Mouse (Mus musculus) testis, adult 2 months (tissue): Measurements from ENCODE around the gene Usp12.

Source experiments
- CTCF ChIP-seq: fragments of 200-500 bp; IDR thresholded peaks from 2 replicates; pipeline ENCODE4 v1.5.1; 2012; ENCODE audit warnings: low read depth, mild to moderate bottlenecking, inconsistent platforms, low read length, moderate library complexity; ENCODE audit not compliant: control insufficient read depth, insufficient read depth, insufficient replicate concordance
- POLR2A ChIP-seq: fragments of 200-500 bp; IDR thresholded peaks from 2 replicates; pipeline ENCODE4 v1.6.1; 2012; ENCODE audit warnings: low read depth, mild to moderate bottlenecking, inconsistent platforms, low read length, moderate library complexity; ENCODE audit not compliant: control insufficient read depth

- no peak for TF ChIP-seq CTCF
- no peak for TF ChIP-seq POLR2A
Measured at GRCm38 (mm10) chr5:146844301-146844941, 49.6 kb upstream of the Usp12 start.
